Mouse (Mus musculus): ENCODE measurements around the gene Anapc4. TPM values are rescaled to one million over a fixed set of nuclear protein-coding genes. Genes with fewer than 3 reads are reported as not detected.

The Anapc4 gene
- polyA plus RNA-seq, 1 experiment from 2014 or later = 128 TPM

DNA sequence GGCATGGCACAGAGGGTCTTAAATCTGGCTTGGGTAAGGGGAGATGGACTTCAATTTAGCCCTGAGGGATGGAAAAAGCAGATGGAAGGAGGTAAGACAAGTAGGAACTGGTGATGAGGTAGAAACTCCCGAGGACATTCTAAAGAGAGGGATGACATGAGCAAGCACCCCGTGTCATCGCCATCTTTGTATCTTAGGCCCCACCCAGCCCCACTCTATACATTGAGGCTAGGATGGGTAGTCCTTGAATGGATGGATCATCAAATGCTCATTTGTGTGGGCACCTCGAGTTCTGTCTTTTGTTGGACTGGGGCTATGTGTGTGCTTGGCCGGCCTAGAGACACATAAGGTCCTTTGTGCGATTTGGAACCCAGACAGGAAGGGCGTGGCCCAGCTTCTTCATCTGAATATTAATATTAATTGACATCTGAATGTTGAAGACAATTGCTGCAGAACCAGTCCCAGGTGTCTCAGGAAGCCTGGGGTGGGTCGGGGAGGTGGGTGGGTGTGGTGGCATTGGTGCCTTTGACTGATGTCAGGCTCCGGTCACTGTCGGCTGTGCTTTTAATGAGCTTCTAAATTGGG lies 77.6 kb downstream of the Anapc4 start:
- Histone ChIP-seq H3K9ac (no peak overlapping the region), H3K9me3 (no peaks in the 10 kb centered on the region), H3K4me2 (replicated peaks) (no peak overlapping the region), H3K4me1 (no peaks in the 10 kb centered on the region), H3K4me3 (no peak overlapping the region), H3K27me3 (no peaks in the 10 kb centered on the region), H3K27ac (no peak overlapping the region), H3K36me3 (no peaks in the 10 kb centered on the region)
- 90% methylated on average over 10 of the region's 10 CpGs for WGBS
- ATAC-seq (ENCODE audit: insufficient number of reproducible peaks, insufficient read depth, low FRiP score, low TSS enrichment) = no peak

GRCm38 (mm10) chr5:52913711-52914110 lies 79.9 kb downstream of the Anapc4 start:
- ATAC-seq (ENCODE audit: insufficient number of reproducible peaks, insufficient read depth, low FRiP score, low TSS enrichment) = no peak
- no peak overlapping the region for H3K4me2 ChIP-seq (replicated peaks)
- H3K27me3 ChIP-seq = no peaks in the 10 kb centered on the region
- H3K9ac ChIP-seq = no peak overlapping the region
- no peaks in the 10 kb centered on the region for H3K36me3 ChIP-seq
- 81% methylated on average over 7 of the region's 7 CpGs for WGBS
- H3K4me1 ChIP-seq = no peaks in the 10 kb centered on the region
- H3K27ac ChIP-seq = no peak overlapping the region
- no peaks in the 10 kb centered on the region for H3K9me3 ChIP-seq
- H3K4me3 ChIP-seq = no peak overlapping the region

DNA sequence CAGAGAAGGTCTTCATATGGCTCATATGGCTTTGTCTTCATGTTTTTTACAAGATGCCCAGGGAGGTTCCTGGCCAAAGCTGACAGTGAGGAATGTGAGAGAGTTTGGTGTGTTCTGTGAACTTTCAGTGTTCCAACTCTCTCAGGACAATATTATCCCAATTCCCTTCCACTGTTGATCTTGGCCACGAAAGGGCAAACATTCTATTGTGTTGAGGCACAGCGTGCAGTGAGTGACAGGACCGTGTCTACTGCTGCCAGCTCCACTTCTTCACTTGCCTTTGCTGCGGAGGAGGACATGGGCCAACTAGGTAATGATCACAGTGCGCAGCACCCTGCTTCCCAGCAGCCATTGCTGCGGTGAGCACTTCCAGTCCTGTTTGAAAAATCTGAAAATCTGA lies 82.4 kb downstream of the Anapc4 start:
- no peak for ATAC-seq (ENCODE audit: insufficient number of reproducible peaks, insufficient read depth, low FRiP score, low TSS enrichment)
- WGBS = 86% methylated on average over 6 of the region's 6 CpGs

More for the DNA sequence above, 82.4 kb downstream of the Anapc4 start:
- Histone ChIP-seq H3K36me3 (no peaks in the 10 kb centered on the region), H3K27ac (no peak overlapping the region), H3K4me1 (no peaks in the 10 kb centered on the region), H3K4me3 (no peak overlapping the region), H3K4me2 (replicated peaks) (no peak overlapping the region), H3K9me3 (no peaks in the 10 kb centered on the region), H3K27me3 (no peaks in the 10 kb centered on the region), H3K9ac (no peak overlapping the region)

Other genes starting within 250 kb of the Anapc4 start
- gene Sepsecs, start 164.3 kb upstream of the Anapc4 start, polyA plus RNA-seq (2016; fragmentation: Nextera tagmentation; extraction: Ambion mirVana) = 7.7 and 9.6 TPM in 2 replicates
- gene Pi4k2b, start 92.4 kb upstream of the Anapc4 start, polyA plus RNA-seq (2016; fragmentation: Nextera tagmentation; extraction: Ambion mirVana) = 21.0 and 25.0 TPM in 2 replicates
- 21.1 and 22.3 TPM in 2 replicates for gene Zcchc4, start 58.6 kb upstream of the Anapc4 start, polyA plus RNA-seq (2016; fragmentation: Nextera tagmentation; extraction: Ambion mirVana)
- 0.05 and 0.06 TPM in 2 replicates for gene Slc34a2, start 204.1 kb downstream of the Anapc4 start, polyA plus RNA-seq (2016; fragmentation: Nextera tagmentation; extraction: Ambion mirVana)

Measured in embryonic facial prominence, embryonic 12.5 days (tissue).